Mouse (Mus musculus): ENCODE results near the gene B230307C23Rik.
"Not testable (repeated sequence)": the region's sequence is repeated elsewhere in the genome, so short reads cannot be mapped to it uniquely, and the experiment has no call there.

B230307C23Rik gene

GRCm38 (mm10) chr16:97996616-97997382 lies at the start of gene B230307C23Rik:
TSS of gene B230307C23Rik (plus strand) at chr16:97997315.
- DNase-seq = peak; percentile 76

DNA sequence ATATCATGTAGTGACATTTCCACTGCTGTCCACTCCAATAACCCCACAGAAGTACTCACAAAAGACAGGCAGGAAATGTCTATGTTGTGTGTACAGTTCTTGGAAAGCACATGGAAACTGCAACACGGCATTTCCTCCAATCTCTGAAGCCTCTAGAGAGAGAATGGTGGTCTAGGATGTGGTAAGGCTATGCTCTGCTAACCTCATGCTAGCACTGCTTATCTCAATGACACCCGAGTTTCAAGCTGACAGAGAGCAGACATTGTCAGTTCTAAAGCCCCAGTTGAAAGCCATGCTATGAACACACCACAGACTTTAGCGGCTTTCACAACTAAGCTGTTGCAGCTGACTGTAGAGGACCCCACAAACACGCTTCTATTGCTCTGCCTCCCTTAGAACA lies 48.3 kb upstream of the B230307C23Rik start:
- no peak for DNase-seq

DNA sequence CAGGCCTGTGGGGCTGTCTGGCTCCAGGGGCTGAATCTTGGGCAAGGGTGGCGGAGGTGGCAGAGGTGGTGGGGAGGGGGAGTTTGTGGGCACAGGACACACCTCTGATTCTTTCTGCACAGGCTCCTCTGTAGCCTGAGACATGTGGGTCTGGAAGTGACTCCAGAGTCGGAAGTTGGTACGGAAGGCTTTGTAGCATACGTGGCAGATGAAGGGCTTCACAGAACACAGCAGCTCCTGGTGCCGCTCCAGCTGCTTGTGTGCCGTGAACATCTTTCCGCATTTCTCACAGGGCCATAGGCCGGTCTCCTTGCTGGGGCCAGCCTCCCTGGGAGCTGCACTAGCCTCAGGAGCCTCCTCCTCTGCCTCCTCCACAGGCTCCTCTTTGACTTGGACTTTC lies 47.1 kb upstream of the B230307C23Rik start:
- no peak for DNase-seq

DNA sequence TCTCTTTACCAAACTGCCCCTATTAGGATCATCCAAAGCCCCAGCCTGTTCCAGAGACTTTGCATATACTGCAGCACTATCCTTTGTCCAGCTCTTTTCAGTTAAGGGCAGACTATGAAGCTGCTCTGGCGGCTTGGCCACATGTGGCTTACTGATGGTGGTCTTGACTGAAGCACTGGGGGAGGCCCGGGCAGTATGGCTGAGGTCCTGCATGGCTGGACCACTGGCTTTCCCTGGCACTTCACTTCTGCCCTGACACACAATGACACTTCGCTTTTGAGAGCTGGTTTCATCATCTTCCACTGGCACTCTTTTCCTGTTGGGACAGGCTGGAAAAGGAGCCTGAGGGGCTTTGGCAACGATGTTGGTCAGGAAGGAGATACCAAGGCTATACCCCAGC lies 44.7 kb upstream of the B230307C23Rik start:
- DNase-seq = no peak

DNA sequence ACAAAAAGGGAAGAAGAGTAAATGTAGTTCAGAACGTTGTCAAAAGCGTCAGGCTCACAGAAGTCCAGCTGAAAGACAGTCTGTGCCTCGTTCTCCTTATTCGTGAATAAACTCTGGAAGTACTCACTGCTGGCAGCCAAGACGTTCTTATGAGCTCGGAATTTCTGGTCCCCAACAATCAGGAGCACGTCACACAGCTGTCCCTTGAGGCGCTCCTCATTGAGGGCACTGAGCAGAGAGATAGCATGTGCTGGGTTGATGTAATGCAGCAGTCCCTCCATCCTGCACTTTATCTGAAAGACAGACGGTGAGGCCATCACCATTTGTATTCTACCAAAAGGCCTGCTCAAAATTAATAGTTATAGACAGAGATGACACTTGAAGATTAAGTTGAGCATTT lies 44.3 kb upstream of the B230307C23Rik start:
- DNase-seq = no peak

- DNase-seq = no peak
These were observed 43.8 kb upstream of the B230307C23Rik start for GRCm38 (mm10) chr16:97953300-97953699.

GRCm38 (mm10) chr16:97956011-97956410 lies 41.1 kb upstream of the B230307C23Rik start:
- DNase-seq = no peak

GRCm38 (mm10) chr16:97957626-97958025 lies 39.5 kb upstream of the B230307C23Rik start:
- no peak for DNase-seq

DNA sequence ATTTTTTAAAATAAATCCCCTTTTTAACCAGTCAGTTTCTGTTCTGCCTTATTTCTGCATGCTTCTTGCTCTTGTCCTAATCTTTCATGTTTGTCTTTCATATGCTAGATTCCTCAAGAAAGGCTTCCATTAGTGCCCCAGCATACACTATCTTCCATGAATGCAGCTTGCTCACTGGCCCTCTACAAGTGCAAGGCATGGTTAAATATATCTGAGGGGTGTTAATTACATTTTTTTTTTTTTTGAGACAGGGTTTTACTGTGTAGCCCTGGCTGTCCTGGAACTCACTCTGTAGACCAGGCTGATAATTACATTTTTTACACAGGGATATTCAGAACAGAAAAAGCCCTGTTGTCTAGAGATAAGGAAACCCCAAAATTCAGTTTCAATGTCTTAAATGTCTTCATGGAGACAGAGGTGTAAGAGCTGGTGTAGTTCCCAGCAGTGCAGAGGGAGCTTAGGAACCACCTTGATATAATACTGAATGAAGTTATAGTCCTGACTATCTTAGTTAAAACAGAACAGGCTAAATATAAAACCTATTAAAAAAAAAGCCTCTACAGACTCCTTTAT lies 38.6 kb upstream of the B230307C23Rik start:
- DNase-seq = no peak

DNA sequence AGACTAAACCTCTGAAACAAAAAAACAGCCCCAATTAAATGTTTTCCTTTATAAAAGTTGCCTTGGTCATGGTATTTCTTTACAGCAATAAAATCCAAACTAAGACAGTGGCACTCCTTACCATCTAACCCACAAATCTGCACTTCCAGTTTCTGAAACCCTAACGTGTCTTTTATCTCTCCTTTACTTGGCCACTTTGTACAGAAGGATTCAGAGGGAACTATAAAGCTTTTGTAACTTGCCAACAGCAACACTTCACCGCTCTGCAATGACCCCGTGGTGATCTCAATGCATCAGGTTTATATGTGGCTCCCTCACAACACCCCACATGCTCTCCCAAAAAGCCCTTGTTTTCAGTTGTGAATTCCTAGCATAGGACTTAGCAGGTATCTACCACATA lies 36.8 kb upstream of the B230307C23Rik start:
- DNase-seq = no peak

- no peak for DNase-seq
These were observed 35.5 kb upstream of the B230307C23Rik start for GRCm38 (mm10) chr16:97961381-97962150.

DNA sequence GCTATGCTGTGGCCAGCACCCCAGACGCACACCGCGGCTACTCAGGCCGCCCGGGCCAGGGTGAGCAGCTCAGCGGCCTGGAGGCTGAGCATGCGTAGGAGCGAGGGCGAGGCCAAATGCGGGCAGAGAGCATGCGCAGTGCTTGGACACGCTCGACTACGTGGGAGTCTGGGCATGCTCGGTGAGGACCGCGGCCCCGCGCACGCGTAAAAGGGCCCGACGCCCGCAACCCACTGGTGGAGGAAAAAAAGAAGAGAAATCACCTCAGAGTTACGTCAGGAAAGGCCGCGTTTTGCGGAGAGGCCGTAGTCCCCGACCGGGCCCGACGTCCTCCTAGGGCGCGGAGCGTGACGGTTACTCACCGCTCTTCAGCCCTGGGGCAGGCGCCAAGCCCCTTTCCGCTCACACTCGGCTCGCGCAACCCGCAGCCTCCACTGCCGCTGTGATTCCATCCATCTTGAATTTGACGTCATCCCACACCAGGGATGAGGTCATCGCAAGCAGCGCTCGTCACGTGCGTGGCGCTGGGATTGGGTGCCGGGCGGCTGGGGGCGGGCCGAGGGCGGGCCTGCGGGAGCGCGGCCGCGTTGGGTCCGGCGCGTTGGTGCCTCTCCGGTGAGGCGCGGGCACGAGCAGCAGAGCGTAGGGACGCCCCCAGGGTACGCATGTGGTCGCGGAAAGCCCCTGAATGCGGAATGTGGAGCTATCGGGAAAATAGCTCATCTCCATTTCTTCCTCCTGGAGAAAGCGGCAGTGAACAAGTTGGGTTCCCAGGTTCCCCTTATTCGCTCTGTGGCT lies 34.8 kb upstream of the B230307C23Rik start, which contains the start of the genes C2cd2 and Zbtb21:
TSS of gene C2cd2 (minus strand) at position 448 of the 798 bp plus-strand sequence.
TSS of gene Zbtb21 (minus strand) at position 472 of the 798 bp plus-strand sequence.
- DNase-seq = peak; percentile 97

DNA sequence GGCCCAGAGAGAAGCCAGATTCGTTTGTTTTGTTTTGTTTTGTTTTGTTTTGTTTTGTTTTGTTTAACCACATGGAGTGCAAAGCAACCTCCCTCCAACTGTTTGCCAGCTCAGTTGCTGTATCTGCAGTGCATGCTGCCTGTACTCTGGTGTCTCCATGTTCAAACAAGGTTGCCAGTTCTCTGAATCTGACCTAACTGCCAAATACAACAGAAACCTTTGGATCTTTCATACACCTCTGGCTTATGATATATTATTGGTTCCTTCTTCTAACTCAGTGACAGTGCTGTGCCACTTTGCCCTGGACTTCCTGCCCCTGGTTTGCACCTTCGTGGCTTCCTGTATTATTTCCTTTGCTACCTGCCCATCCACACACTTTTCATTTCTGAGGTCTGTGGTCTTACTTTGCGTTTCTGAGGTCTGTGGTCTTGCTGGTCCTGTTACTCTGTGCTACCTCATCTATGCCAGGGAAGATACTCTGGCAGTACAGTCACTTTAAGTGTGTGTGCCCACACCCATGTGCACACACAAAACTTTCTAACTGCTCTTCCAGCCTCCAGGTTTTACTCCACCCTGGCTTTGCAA lies 33.1 kb upstream of the B230307C23Rik start:
- no peak for DNase-seq

GRCm38 (mm10) chr16:97977277-97977676 lies 19.8 kb upstream of the B230307C23Rik start:
- no peak for DNase-seq

- DNase-seq = no peak
These were observed 19.4 kb upstream of the B230307C23Rik start for GRCm38 (mm10) chr16:97977722-97978121.

GRCm38 (mm10) chr16:97981362-97981761 lies 15.8 kb upstream of the B230307C23Rik start:
- no peak for DNase-seq

DNA sequence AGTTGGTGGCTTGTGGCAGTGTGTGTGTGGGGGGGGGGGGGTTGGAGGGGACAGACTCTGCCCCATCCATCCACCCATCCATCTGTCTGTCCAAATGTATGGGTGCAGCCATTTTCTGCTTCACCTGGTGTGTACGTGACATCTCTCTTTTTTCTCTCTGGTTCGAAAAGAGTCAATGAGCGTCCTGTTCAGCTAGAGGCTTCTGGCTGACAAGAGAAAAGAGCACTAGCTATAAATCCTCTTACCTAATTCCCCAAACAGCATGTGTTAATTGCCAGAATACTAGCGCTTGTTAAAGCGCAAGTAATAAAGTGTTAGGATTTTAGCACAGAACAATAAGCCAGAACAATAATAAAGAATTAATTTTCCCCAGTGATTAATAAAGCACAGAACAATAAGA lies 12.5 kb upstream of the B230307C23Rik start:
- DNase-seq = no peak

- DNase-seq = no peak
These were observed 5.6 kb upstream of the B230307C23Rik start for GRCm38 (mm10) chr16:97991517-97991916.

GRCm38 (mm10) chr16:97992477-97992876 lies 4.6 kb upstream of the B230307C23Rik start:
- DNase-seq = not testable (repeated sequence)

- no peak for DNase-seq
These were observed 1.1 kb upstream of the B230307C23Rik start for GRCm38 (mm10) chr16:97995849-97996615.

- DNase-seq = not testable (repeated sequence)
These were observed 242 bp downstream of the B230307C23Rik start for GRCm38 (mm10) chr16:97997383-97997731.

DNA sequence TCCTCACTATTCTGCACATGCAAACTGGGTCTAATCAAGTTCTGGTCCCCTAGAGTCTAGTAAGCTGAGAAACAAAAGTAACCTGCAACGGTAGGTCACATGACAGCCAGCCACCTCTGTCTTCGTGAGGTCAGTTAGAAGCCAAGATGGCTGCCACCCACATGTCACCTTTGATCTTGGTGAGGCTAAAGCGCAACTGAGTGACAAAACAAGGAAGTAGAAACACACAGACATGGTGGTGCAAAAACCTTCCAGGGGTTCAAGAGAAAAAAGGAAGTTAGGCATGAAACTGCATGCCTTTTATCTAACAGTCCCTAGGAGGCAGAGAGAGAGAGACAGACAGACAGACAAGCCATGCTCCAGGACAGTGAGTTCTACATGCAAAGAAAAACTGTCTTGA lies 25.0 kb downstream of the B230307C23Rik start:
- DNase-seq = no peak
